Mouse (Mus musculus) embryo, embryonic 10.5 days (tissue): Measurements from ENCODE around the gene Fars2.

Experiments used
- DNase-seq: peaks from one replicate; pipeline ENCODE4 v3.0.0-alpha.2; 2015; ENCODE audit warnings: low spot score

Gene Fars2

DNA sequence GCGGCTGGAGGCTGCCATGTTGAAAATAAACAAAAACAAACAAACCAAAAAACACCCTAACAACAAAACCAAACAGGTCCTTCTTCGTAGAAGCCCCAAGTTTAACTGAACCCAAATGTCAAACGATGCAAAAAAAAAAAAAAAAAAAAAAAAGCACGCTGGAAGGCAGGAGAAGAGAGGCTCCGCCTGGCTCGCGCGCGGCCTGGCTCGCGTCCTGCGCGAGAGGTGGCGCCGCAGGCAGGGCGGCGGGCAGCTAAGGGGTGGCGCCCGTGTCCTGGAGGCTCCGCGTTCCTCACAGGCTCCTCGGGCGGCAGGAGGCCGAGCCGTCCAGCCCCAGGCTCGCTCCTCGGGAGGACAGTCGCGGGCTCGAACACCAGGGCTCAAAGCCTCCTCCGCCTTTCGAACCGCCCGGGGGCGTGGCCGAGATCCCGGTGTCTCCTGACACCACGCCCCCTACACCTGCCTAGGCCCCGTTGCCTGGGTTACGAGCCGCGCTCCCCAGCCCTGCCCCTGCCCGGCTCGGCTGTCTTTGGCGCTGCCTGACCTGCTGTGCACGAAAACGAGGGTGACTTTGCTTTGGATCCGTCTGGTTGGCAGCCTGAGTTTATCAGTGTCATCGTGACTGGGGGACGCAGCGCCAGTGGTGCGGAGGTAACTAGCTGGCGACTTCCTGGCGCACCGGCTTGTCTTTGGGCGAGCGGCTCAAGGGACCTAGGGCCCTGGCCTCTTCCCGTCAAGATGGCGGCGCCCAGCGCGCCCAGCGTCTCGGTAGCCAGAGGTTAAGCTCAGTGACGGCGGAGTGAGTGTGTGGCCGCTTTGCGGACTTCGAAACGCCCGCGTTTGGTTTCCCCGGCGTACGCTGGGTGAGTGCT is at the start of gene Fars2, which contains the start of gene Lyrm4:
Gene Fars2 (plus strand): TSS at position 270 of the 872 bp plus-strand sequence.
Gene Lyrm4 (minus strand): TSS at position 384 of the 872 bp plus-strand sequence.
- peak; percentile 97 for DNase-seq

DNA sequence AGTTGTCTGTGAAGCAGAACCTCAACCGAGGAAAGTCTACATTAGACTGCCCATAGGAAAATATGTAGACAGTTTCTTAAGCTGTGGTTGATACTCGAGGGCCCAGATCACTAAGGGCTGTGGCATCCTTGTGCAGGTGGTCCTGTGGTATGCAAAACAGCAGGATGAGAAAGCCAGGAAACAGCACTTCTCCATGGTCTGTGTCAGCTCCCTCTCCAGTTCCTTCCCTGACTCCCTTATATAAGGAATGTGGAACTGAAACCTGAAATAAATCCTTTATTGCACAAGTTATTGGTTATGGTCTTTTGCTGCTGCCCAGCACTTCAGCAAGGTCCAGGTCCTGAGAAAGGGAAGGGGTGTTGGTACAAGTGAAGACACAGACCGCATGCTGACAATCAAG is 42.7 kb upstream of the Fars2 start:
- no peak for DNase-seq

DNA sequence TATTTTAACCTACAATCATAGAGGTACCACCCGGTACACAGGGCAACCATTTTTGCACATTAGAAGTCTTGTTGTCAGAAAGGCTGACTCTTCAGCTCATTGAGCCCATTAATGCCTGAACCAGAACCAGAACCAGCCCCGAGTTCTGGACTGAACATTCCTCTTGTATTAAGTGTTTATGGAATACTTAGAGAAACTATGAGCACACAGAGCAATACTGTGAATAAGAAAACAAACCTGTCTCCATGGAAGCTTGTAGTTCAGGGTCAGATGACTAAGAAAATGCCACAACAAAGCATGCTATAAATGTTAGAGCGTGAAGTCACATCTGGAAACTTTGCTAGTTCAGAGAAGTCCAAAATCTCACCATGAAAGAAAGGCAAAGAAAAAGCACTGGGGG is 35.6 kb upstream of the Fars2 start:
- no peak for DNase-seq

DNA sequence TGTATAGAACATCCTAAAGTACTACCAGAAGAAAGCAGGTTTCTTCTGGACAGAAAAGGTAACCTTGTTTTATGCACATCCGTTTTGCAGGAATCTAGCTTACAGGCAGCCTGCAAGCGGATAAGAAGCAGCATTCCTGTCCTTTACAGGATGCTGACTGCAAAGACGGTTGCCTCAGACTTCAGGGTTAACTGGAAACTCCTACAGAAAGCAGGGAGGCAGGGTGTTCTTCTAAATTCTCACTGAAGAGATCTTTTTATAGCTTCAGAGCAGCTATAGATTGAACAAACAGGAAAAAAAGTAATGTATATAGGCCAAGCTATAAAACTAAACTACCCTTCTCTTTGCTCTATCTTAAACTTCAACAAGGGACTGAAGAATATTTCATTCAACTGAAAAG is 32.5 kb upstream of the Fars2 start:
- no peak for DNase-seq

DNA sequence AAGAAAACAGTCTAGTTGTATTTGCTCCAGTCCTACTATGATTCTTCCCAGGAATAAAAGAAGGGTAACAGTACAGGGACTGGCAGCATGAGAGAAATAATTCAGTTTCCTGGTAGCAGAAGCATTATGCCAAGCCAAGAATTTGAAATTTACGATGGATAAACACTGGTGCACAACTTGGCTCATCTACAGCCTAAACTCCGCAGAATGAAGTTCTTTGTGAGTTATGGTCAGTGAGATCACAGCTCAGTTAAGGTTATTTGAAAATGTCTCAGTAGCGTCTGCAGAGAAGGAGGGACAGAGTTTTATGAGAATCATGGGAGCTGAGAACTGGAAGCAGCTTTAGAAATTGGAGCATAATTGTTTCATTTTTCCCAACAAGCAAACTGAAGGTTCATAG is 31.2 kb upstream of the Fars2 start:
- no peak for DNase-seq

DNA sequence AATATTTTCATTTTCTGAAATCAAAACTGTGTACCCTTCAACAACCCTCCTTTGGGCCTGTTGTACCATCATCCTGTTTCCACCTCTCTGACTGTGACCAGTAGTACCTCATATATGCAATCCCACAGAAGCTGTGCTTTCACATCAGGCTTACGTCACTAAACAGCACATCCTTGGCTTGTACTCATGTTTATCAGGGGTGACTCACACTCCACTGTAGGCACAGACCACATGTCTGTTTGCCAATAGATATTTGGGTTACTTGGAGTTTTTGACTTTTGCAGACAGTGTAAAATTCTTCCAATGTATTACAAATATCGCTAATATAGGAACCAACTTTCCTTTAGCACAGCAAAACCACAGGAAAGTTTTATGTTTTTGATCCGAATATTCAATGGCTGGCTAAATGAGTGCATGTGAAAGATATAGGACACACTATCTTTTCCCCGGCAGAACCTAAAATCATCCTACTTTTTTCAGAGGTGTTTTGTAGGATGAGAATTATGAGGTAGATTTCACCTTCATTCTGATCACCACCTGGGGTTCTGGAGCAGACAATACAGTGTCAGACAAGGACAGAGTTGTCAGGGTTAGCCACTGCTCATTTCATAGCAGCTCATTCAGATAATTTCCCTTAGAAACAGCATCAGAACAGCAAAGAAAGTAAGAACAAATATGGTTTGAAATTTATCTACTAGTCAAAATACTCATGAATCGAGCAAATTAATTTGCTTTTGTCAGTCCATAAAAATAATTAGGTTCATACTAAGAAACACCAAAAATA is 30.4 kb upstream of the Fars2 start:
- no peak for DNase-seq

DNA sequence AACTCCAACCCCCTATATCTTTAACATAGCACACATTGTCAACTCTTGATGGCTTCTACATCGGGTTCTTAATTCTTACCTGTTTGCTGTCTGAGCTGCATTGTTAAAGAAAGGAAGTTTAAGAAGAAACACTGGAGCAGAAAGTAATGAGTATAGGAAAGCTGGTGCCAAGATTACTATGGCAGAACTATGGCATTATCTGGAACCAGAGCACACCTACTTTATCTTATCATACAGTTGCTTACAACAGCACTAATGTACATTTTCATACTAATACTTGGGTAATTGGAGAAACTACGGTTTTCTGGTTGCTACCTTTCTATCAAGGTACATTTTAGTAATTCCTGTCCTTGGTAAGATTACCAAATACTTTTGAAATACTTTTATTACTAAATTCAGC is 29.8 kb upstream of the Fars2 start:
- no peak for DNase-seq

DNA sequence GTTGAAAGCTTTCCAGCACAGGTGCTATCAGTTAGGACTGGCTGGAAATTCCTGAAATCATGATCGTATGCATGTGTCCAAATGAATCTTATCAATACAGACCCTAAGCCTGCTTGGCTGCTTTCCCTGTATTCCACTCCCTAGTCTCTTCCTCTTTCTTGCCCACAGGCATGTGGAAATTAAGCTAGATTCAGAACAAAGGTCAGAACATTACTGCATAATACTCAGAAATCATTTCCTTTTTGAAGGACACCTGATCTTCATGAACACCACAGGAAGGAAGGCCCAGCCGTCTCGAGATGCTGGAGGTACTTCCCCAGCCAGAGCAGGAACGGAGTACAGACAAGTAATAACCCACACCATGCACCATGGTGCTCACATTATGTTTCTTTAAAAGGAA is 29.0 kb upstream of the Fars2 start:
- DNase-seq, result no peak

DNA sequence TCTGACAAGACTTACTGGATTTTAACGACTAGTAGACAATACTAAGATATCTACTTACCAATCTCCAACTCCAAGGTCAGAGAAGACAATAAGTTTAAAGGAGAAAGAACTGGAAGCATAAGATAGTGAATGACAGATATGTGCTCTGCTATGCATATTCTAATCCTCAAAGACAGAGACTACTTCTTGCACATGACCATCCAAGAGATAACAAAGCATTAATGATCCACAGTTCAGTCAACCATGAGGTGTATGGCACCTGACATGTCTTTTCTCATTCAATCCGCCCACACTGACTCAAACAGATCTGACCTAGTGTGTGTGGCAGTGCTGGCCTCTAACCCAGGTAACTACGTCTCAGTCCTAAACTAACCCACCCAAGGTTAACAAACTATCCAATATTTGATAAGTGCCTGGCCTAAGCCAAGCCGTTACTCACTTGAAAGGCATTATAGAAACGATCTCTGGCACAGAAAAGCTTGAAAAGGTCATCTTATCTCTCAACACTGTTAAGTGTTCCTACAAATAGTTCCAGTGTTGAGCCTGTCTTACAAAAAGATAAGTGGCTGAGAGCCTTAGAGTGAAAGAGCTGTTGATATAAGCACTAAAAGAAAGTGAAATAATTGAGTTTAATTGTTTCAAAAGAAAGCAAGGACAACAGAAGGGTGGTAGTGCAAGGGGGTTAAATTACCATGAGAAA is 20.4 kb upstream of the Fars2 start:
- DNase-seq, result no peak

DNA sequence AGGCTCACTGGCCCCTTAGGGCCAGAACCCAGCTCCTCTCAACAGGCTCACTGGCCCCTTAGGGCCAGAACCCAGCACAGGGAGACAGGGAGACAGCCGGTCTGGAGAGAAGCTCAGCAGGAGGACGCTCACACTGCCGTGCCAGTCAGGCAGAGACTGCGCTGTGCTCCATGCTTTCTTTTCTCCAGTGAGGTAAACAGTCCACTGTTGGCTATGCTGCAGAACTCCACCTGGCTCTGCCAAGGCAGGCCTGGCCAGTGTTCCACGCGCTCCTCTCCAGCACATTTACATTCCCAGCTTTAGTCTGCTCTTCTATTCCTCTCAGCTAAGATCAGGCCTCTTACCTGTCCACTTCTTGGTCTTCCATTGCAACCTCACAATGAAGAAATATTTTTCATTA is 11.6 kb upstream of the Fars2 start:
- DNase-seq, result no peak

DNA sequence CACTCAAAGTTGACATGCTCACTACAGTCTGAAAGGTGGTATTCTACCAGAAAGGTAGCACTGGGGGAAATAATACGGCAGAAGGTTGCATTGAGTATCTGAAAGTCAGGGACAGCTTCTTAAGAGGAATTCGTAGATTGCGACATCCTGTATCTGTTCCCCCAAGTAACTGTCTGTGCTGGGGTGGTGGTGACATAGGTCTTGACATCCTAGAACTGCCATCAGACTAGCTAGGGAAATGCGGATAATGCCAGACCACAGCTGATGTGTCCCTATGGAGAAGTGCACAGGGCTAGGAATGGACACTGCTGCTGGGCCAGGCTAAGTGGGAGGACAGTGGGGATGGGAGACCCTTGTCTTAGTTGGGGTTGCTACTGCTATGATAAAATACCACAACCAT is 8.7 kb upstream of the Fars2 start:
- no peak for DNase-seq

DNA sequence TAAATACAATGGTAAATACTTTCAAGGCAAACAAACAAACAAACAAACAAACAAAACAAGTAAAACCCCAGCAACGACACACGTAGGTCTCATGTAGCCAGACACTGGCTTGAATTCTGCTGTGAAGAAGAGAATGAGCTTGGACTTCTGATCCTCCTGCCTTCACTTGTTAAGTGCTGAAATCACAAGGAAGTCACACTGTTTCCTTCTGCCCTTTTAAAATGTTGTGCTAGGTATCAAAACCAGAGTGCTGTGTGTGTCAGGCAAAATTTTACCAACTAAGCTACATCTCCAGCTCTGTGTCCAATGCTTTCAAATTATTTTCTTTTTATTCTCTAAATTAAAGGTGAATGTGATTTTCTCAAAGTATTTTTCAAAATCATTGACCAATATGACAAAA is 5.9 kb upstream of the Fars2 start:
- no peak for DNase-seq

DNA sequence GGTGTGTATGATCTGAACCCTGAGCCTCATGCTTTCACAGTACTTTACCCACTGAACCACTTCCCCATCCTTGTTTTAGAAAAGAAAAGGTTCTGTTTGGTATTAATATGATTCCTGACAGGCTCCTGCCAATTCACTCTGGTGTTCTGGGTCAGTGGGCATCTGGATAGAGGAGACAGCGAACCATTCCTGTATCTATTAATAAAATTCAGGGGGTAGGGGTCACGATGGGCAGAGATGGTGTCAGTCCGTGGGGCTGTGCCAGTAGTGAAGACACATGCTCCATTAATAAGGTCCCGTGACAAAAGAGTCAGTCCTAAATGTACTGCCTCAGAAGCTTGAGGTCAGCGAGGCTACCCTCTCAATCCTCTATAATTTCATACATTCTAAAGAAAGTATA is 4.0 kb upstream of the Fars2 start:
- no peak for DNase-seq

DNA sequence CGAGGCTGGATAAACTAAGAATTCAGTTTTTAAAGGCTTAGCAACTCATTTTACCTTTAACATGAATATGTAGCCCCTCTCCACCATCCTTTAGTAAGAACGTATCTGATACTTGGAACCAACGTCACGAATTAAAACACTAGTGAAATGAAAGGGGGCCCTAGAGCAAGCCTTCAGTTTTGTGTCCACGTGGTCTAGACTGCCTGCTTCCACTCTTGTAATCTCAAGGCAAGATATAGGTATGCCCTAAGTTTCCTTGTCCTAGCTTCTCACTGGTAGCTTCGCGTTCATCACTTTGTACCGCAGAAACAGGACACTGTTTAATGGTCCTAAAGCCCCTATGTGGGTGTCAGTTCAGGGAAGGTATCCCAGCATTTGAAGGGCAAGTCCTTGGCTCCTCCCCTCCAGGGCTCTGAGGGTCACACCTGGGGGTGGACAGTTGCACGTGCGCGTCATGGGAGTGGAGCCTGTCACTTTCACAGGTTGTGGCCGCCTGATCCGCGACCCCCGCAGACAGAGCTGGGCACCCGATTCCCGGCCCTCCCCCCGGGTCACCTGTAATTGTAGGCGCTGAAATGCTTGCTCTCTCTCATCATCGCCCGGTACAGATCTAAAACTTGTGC is 581 bp upstream of the Fars2 start:
- DNase-seq, result peak; percentile 50

DNA sequence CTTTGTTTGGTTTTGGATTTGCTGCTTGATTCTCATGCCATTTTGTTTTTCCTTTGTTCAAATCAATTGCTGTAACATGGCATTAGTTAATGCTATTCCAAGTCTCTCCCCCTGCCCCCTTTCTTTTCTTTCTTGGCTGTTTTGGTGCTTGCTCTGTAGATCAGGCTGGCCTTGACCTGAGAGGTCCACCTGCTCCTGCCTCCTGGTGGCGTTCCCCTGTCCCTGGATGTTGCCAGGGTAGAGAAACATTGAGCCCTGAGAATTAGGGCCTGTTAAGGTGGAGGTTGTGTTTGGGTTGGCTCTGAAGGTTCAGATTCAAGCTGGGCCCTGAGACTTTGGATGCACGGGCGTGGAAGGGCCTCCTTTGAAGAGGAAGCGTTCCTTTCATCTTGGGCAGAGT is 2.5 kb downstream of the Fars2 start:
- DNase-seq, result no peak

DNA sequence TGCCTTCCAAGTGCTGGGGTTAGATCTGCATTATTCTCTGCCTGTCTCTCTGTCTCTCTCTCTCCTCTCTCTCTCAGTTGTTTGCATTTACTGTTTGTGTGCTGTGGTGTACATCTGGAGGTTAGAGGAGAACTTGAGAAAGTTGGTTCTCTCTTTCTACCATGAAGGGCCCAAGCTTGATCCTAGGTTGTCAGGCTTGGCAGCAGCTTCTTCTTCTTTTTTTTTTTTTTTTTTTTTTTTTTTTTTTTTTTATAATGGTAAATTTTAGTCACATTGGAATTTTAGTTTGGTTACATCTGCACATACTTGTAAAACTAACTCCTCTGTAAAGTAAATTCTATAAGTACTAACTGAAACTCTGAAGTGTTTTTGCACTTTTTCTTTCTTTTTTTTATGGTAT is 3.4 kb downstream of the Fars2 start:
- DNase-seq, result no peak

DNA sequence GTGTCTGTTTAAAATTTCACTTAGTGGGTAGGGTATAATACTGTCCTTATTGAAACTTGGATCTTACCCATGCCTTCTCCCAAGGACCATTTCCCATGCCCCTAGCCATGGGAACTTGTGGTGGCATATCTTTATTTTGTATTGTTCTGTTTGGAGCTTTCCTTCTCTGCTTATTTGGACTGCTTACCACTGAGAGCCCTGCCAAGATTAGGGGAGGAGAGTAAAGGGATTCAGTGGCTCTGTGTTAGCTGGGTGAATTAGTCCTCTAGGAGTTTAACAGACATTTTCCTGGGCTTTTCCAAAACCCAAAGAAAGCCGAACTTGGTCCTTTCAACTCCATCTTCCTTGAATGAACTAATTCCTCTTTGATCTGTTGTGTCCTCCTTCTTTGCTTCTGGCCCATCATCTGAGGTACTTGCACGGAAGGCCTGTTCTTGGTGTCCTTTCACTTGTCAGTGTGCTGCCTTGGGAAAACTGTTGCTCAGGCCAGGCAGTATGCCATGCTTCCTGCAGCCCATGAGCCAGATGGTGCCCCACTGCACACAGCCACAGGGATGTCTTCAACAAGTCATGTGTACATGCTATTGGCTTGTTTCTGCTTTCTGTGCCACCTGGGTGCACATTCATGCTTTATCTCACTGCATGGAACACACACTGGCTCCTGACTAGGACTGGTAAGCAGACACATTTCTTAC is 12.3 kb downstream of the Fars2 start:
- DNase-seq, result no peak

DNA sequence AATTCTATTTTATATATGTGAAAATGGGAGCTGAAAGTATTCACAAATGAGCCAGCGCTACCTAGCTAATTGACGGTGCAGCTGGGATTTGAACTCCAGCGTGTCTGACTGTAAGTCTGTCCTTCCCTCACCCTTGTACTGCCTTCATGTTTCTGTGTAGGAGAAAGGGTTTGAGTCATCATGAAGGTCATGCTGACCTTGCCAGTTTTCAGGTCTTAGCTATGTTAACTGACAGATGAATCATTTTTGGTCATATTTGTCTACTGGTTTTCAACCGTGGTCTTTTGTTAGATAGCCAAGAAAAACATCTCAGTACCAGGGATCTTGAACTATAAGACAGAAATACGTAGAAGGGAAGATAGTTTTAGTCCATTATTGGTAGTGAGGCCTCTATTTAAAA is 14.2 kb downstream of the Fars2 start:
- DNase-seq, result no peak

DNA sequence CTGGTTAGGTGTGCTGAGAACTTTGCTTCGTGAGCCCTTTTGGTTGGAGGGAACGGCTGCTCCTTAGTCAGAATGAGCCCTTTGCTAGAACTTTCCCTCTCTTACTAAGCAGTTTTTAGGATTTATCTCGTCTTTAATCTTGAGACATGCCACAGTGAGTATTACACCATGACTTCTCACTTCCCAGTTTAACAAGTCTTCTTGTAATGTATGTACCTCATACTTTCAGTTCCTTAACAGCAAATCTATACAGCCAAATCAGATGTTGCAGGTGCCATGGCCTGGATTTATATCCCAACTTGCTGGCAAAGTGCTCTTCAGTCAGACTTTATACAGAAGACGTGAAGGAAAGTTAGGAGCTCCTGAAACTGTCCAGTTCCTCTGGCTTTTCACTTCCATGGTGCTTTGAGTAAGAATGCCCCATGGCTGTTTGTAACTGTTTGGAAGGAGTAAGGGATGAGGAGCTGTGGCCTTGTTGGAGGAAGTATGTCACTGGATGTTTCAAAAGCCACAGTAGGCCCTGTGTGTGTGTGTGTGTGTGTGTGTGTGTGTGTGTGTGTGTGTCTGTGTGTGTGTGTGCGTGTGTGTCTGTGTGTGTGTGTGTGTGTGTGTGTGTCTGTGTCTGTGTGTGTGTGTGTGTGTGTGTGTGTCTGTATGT is 14.9 kb downstream of the Fars2 start:
- no peak for DNase-seq

DNA sequence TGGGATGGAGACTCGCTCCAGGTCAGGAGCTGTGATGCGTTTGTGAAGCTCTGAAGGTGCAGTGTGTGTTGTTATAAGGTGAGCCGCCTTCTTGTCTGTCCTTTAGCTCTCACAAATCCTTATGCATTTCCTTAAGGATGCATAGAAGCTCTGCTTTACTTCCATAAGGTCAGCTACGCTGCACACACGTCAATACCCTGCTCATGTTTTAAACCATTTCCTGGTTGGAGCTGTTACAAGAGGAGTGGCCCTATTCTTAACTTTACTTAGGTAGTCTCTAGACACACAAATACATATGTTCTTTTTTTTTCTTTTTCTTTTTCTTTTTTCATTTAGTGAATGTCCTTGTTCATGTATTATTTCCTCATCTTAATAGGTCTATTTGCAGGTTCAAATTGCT is 22.5 kb downstream of the Fars2 start:
- DNase-seq, result no peak
